Mouse (Mus musculus) frontal cortex, postnatal 14 days (tissue): ENCODE measurements at regions not wholly inside any gene's neighbourhood (a gene's known extent, or its start where the extent isn't known, plus 50 kb on each side); places are given as distances from the start of the nearest gene placed in this dataset.

Experiments
- DNase-seq, 2 experiments: peaks; one replicate each; pipeline ENCODE4 v3.0.0; 2022; ENCODE audit warnings: low spot score in 2 of 2

- no peak for DNase-seq
Measured at GRCm38 (mm10) chr5:148742158-148742835, 186.8 kb downstream of the Katnal1 start.

- no peak for DNase-seq
Measured at GRCm38 (mm10) chr5:148741267-148742004, 187.7 kb downstream of the Katnal1 start.

GRCm38 (mm10) chr5:148740366-148741266 is 188.0 kb upstream of the Ubl3 start:
- no peak for DNase-seq

GRCm38 (mm10) chr5:148739672-148740071 is 187.1 kb upstream of the Ubl3 start:
- DNase-seq: no peak

GRCm38 (mm10) chr5:148739141-148739540 is 186.6 kb upstream of the Ubl3 start:
- DNase-seq: no peak

GRCm38 (mm10) chr5:148729541-148729940 is 177.0 kb upstream of the Ubl3 start:
- DNase-seq: no peak

- DNase-seq: no peak
Measured at GRCm38 (mm10) chr5:148728492-148728891, 175.9 kb upstream of the Ubl3 start.

- no peak for DNase-seq
Measured at GRCm38 (mm10) chr5:148726442-148726841, 173.9 kb upstream of the Ubl3 start.

GRCm38 (mm10) chr5:148724470-148724869 is 171.9 kb upstream of the Ubl3 start:
- no peak for DNase-seq

- no peak for DNase-seq
Measured at GRCm38 (mm10) chr5:148723677-148724227, 171.2 kb upstream of the Ubl3 start.

GRCm38 (mm10) chr5:148720604-148721003 is 168.0 kb upstream of the Ubl3 start:
- DNase-seq: no peak

GRCm38 (mm10) chr5:148716633-148717032 is 164.0 kb upstream of the Ubl3 start:
- DNase-seq: no peak

- DNase-seq: no peak
Measured at GRCm38 (mm10) chr5:148715218-148715991, 162.8 kb upstream of the Ubl3 start.

- no peak for DNase-seq
Measured at GRCm38 (mm10) chr5:148714807-148715206, 162.2 kb upstream of the Ubl3 start.

- no peak for DNase-seq
Measured at GRCm38 (mm10) chr5:148713796-148714195, 161.2 kb upstream of the Ubl3 start.

- no peak for DNase-seq
Measured at GRCm38 (mm10) chr5:148713039-148713438, 160.4 kb upstream of the Ubl3 start.

- no peak for DNase-seq
Measured at GRCm38 (mm10) chr5:148711570-148711969, 159.0 kb upstream of the Ubl3 start.

GRCm38 (mm10) chr5:148709111-148709771 is 156.7 kb upstream of the Ubl3 start:
- DNase-seq: peak in 1 of 2 experiments; percentile 17

GRCm38 (mm10) chr5:148708014-148708741 is 155.6 kb upstream of the Ubl3 start:
- no peak for DNase-seq

- DNase-seq: no peak
Measured at GRCm38 (mm10) chr5:148707335-148707734, 154.7 kb upstream of the Ubl3 start.
